Mouse (Mus musculus) liver, adult 2 months (tissue): ENCODE measurements around the gene Soga3.
A peak's percentile ranks its signal among the peaks of the same experiment; 100 is the strongest.

Source experiments
- CTCF ChIP-seq: fragments of 200-500 bp; IDR thresholded peaks from 2 replicates; pipeline ENCODE4 v1.5.1; 2011; ENCODE audit warnings: low read depth, low read length, control low read depth
- POLR2A ChIP-seq: fragments of 200-500 bp; IDR thresholded peaks from 2 replicates; pipeline ENCODE4 v1.6.1; 2011; ENCODE audit warnings: low read length, control low read depth; ENCODE audit not compliant: insufficient read depth; ENCODE audit errors: extremely low read depth

DNA sequence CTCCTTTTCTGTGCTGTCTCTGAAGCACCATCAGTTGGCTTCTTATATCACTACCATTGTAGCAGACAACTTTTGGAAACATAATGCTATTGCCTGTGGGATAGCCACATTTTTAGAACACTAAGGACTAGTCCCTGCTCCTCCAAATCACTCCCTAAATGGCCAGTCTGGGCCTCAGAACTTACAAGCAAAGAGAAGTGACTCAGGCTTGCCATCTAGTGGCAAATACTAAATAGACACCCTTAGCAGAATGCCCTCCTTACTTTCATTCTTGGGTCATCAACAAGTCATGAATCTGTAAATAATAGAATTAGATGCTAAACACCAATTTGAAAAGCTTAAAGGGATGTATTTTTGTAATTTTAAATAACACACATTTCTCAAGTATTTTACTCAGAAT lies 63.1 kb downstream of the Soga3 start:
- TF ChIP-seq CTCF (peak; percentile 39), POLR2A (no peak)
